ENCODE assay signal across 9 mouse cellular contexts in genomic region chr1:97650072-97650471, GRCm38 (mm10). TPM values are rescaled to one million over a fixed set of nuclear protein-coding genes. Genes with fewer than 3 reads are reported as not detected.
DNase-seq lines count a peak whose midpoint lies in the region; ATAC-seq and TF ChIP-seq lines count a peak whose summit lies in the region.
"Had no signal": no experiment of that assay in that cellular context is flagged by ENCODE, and none has a peak within 500 bp of the region (broad histone marks: within the 10 kb centered on the region; RNA-seq: fewer than 3 reads in every experiment).

No protein-coding gene starts in this region.

- 47% methylated on average over 6 of the region's 6 CpGs for WGBS in lung, postnatal 0 days

- no peaks in the 10 kb centered on the region for H3K27me3 ChIP-seq in lung, postnatal 0 days (replicated peaks; ENCODE audit: insufficient read depth, low read length)
- H3K27me3 ChIP-seq in erythroblast, embryonic 14.5 days (ENCODE audit: control insufficient read depth), result no peaks in the 10 kb centered on the region
- H3K27me3 ChIP-seq in myocyte (ENCODE audit: control insufficient read depth, insufficient read depth, insufficient read length), result no peaks in the 10 kb centered on the region

- no peak for TF ChIP-seq POLR2A in myocyte (IDR thresholded peaks at IDR 0.05; ENCODE audit: insufficient read length, low read depth)

- no peaks in the 10 kb centered on the region for H3K36me3 ChIP-seq in lung, postnatal 0 days (ENCODE audit: insufficient read depth, low read length)
- peaks cover 99% of the 10 kb centered on the region for H3K36me3 ChIP-seq in erythroblast, embryonic 14.5 days (ENCODE audit: control insufficient read depth)
- H3K36me3 ChIP-seq in myocyte (ENCODE audit: control insufficient read depth, insufficient read depth), result peaks cover 3% of the 10 kb centered on the region

- no peak overlapping the region for H3K27ac ChIP-seq in lung, postnatal 0 days (ENCODE audit: low read length)

- TF ChIP-seq CTCF in lung, postnatal 0 days (IDR thresholded peaks at IDR 0.05), result no peak

- H3K9ac ChIP-seq in lung, postnatal 0 days (replicated peaks; ENCODE audit: low read depth), result no peak overlapping the region

- DNase-seq in frontal cortex, postnatal 25 days (ENCODE audit: low spot score in 2 of 2), result no peak
- DNase-seq in lung, postnatal 0 days (ENCODE audit: low spot score), result peak; percentile 65
- DNase-seq in lung, postnatal 36 days, result no peak
- no peak for DNase-seq in urinary bladder, adult 18-20 months (ENCODE audit: low spot score in 2 of 2)
- DNase-seq: cerebellum, adult 8-10 months had no signal

- ATAC-seq in frontal cortex, adult (ENCODE audit: low TSS enrichment), result peak; percentile 60
- ATAC-seq in lung, postnatal 0 days, result peak; percentile 72
- ATAC-seq in cerebellum, adult (ENCODE audit: insufficient number of reproducible peaks, low FRiP score, low TSS enrichment), result no peak

- no peaks in the 10 kb centered on the region for H3K4me1 ChIP-seq in lung, postnatal 0 days (ENCODE audit: insufficient read depth, low read depth, low read length)
- H3K4me1 ChIP-seq in erythroblast, embryonic 14.5 days (ENCODE audit: control insufficient read depth), result peaks cover 55% of the 10 kb centered on the region

- H3K9me3 ChIP-seq in lung, postnatal 0 days (ENCODE audit: low read length), result no peaks in the 10 kb centered on the region
- H3K9me3 ChIP-seq in erythroblast, embryonic 14.5 days (ENCODE audit: control insufficient read depth, low read length), result peaks cover 7% of the 10 kb centered on the region

- H3ac ChIP-seq in myocyte (ENCODE audit: control insufficient read depth, insufficient read length), result no peak overlapping the region

- TF ChIP-seq EP300 in lung, postnatal 0 days (IDR thresholded peaks at IDR 0.05), result no peak

- no peak overlapping the region for H3K4me2 ChIP-seq in lung, postnatal 0 days (replicated peaks; ENCODE audit: low read depth, low read length)
- H3K4me2 ChIP-seq in myocyte (ENCODE audit: low read depth), result peak overlapping the region; percentile 76

- H3K79me2 ChIP-seq in myocyte (ENCODE audit: control insufficient read depth, insufficient read depth), result peaks cover 75% of the 10 kb centered on the region

- H3K4me3 ChIP-seq in lung, postnatal 0 days (ENCODE audit: low read depth, low read length), result no peak overlapping the region
- peak overlapping the region; percentile 39 for H3K4me3 ChIP-seq in erythroblast, embryonic 14.5 days (replicated peaks)
- H3K4me3 ChIP-seq in myocyte, result no peak overlapping the region

TF ChIP-seq in myocyte, 11 proteins besides CTCF, POLR2A, EP300 and RAD21:
- TF ChIP-seq MYOG (IDR thresholded peaks at IDR 0.05; ENCODE audit: control insufficient read depth in 1 of 3, insufficient read depth in 1 of 3, insufficient read length in 2 of 3, low read depth in 2 of 3), result no peak
- TF ChIP-seq MYOD1 (IDR thresholded peaks at IDR 0.05; ENCODE audit: control insufficient read depth in 1 of 3, insufficient read length in 2 of 3, low read depth in 2 of 3), result no peak
- no peak for TF ChIP-seq E2F4 (IDR thresholded peaks at IDR 0.05; ENCODE audit: insufficient read depth)
- TF ChIP-seq USF1 (IDR thresholded peaks at IDR 0.05; ENCODE audit: low read depth), result no peak
- TF ChIP-seq REST (IDR thresholded peaks at IDR 0.05; ENCODE audit: insufficient read depth, insufficient read length), result no peak
- TF ChIP-seq TCF12 (IDR thresholded peaks at IDR 0.05; ENCODE audit: insufficient read depth, poor library complexity, severe bottlenecking), result no peak
TF ChIP-seq in myocyte: peak in this region for 0.

RNA-seq across cellular contexts. Expression of gene D1Ertd622e, which starts 11.8 kb away (rescaled TPM):
- polyA plus RNA-seq in lung, postnatal 0 days (2015; fragmentation: Nextera tagmentation; extraction: Ambion mirVana), result 13.2 and 15.4 TPM in 2 replicates
- polyA plus RNA-seq in erythroblast, embryonic 14.5 days (2012), result 3.7 and 6.8 TPM in 2 replicates
- polyA plus RNA-seq in myocyte (2012; fragmentation: generic; extraction: Trizol), result 6.1 TPM
